Mouse (Mus musculus) testis, adult 2 months (tissue): ENCODE measurements around the gene Ralgapa2. TPM values are rescaled to one million over a fixed set of nuclear protein-coding genes. Genes with fewer than 3 reads are reported as not detected.

Source experiments
- H3K27ac ChIP-seq: fragments of 200-500 bp; 2 replicates; pipeline ENCODE4 v1.5.1; 2012; ENCODE audit warnings: low read depth, low read length; ENCODE audit not compliant: control insufficient read depth, insufficient read depth
- H3K27me3 ChIP-seq: fragments of 200-500 bp; 2 replicates; pipeline ENCODE4 v1.6.1; 2012; ENCODE audit warnings: mild to moderate bottlenecking, low read length, moderate library complexity; ENCODE audit not compliant: control insufficient read depth, insufficient read depth
- H3K36me3 ChIP-seq: fragments of 200-500 bp; 2 replicates; pipeline ENCODE4 v1.6.1; 2012; ENCODE audit warnings: mild to moderate bottlenecking, low read length; ENCODE audit not compliant: control insufficient read depth, insufficient read depth
- H3K4me1 ChIP-seq: fragments of 200-500 bp; 2 replicates; pipeline ENCODE4 v1.6.1; 2012; ENCODE audit warnings: low read length; ENCODE audit not compliant: control insufficient read depth, insufficient read depth
- H3K4me3 ChIP-seq: fragments of 200-500 bp; 2 replicates; pipeline ENCODE4 v1.5.1; 2012; ENCODE audit warnings: low read depth, mild to moderate bottlenecking, low read length, moderate library complexity, mixed read lengths; ENCODE audit not compliant: control insufficient read depth
- CTCF ChIP-seq: fragments of 200-500 bp; IDR thresholded peaks from 2 replicates; pipeline ENCODE4 v1.5.1; 2012; ENCODE audit warnings: low read depth, mild to moderate bottlenecking, inconsistent platforms, low read length, moderate library complexity; ENCODE audit not compliant: control insufficient read depth, insufficient read depth, insufficient replicate concordance
- POLR2A ChIP-seq: fragments of 200-500 bp; IDR thresholded peaks from 2 replicates; pipeline ENCODE4 v1.6.1; 2012; ENCODE audit warnings: low read depth, mild to moderate bottlenecking, inconsistent platforms, low read length, moderate library complexity; ENCODE audit not compliant: control insufficient read depth
- polyA plus RNA-seq: library from polyadenylated mRNA; depleted of rRNA; stranded (reverse); fragments of >200 nt; gene quantifications from 2 replicates; pipeline ENCODE4 v1.2.3, GENCODE M21; 2012

The Ralgapa2 gene
- polyA plus RNA-seq, 1 experiment: 8.8 TPM

DNA sequence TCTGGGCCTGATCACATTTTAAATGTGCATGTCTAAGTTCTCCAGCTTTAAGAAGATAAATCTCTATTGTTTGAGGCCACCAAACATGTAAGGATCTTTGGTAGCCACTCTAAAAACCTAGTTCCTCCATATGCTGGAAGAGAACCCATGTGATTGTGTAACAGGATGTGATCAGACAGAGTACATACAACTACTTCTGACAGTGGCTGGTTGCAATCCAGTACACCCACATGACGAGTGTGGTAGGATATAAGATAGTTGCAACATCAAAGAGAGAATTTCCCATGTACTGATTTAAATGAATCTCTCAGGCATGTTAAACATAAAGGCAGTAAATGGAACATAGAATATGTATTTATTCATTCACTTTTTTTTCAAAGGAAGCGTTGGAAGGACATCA lies 4.8 kb upstream of the Ralgapa2 start:
- Histone ChIP-seq H3K36me3 (no peaks in the 10 kb centered on the region), H3K27ac (no peak overlapping the region), H3K4me1 (no peaks in the 10 kb centered on the region; the same call in 1 of the 2 replicates), H3K4me3 (no peak overlapping the region), H3K27me3 (no peaks in the 10 kb centered on the region)
- TF ChIP-seq CTCF (no peak), POLR2A (no peak)

- Histone ChIP-seq H3K4me3 (no peak overlapping the region), H3K4me1 (peaks cover 8% of the 10 kb centered on the region), H3K27me3 (no peaks in the 10 kb centered on the region), H3K27ac (no peak overlapping the region), H3K36me3 (no peaks in the 10 kb centered on the region)
- no peak for TF ChIP-seq CTCF
- no peak for TF ChIP-seq POLR2A
These were observed 2.9 kb upstream of the Ralgapa2 start for GRCm38 (mm10) chr2:146515081-146515480.

DNA sequence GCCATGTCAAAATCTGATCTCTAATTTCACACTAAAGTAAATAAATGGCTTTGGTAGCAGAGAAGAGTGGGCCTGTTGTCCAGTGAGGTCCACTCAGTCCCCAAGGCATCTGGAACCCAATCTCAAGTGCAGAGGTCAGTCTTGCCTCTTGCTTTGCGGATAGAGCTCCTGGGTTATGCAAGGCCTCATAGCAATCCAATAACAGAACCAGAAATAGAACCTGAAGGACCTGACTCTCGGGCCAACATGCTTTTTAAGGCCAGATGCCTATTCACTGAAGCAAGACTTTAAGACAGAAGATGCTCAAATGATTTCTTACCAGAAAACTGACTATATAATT lies 407 bp upstream of the Ralgapa2 start:
- no peak overlapping the region for H3K4me3 ChIP-seq
- H3K36me3 ChIP-seq: no peaks in the 10 kb centered on the region
- peaks cover 8% of the 10 kb centered on the region for H3K4me1 ChIP-seq
- no peaks in the 10 kb centered on the region for H3K27me3 ChIP-seq
- H3K27ac ChIP-seq: no peak overlapping the region
- TF ChIP-seq POLR2A (no peak), CTCF (no peak)

DNA sequence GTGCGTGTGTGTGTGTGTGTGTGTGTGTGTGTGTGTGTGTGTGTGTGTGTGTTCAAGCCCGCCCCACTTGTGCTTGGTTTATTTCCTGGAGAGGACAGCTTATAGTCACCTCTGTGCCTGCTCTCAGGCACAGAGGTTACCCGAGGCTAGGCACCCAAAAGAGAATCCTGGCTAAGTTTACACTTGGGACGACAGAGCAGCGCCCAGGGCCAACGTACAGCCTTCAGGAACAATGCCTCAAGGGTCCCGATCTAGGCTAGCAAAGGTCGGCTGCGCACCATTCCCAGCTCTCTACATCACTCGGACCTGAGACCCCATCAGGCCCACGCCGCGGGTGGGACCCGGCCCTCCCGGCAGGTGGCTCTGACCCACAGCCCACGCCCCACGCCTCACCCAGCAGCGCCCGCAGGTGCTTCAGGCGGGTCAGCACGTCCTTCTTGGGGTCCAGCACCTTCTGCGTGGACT lies 711 bp downstream of the Ralgapa2 start:
- Histone ChIP-seq H3K27me3 (no peaks in the 10 kb centered on the region), H3K36me3 (no peaks in the 10 kb centered on the region), H3K4me3 (peak overlapping the region; percentile 94), H3K27ac (peak overlapping the region; percentile 85), H3K4me1 (peaks cover 8% of the 10 kb centered on the region)
- TF ChIP-seq POLR2A (no peak), CTCF (no peak)

DNA sequence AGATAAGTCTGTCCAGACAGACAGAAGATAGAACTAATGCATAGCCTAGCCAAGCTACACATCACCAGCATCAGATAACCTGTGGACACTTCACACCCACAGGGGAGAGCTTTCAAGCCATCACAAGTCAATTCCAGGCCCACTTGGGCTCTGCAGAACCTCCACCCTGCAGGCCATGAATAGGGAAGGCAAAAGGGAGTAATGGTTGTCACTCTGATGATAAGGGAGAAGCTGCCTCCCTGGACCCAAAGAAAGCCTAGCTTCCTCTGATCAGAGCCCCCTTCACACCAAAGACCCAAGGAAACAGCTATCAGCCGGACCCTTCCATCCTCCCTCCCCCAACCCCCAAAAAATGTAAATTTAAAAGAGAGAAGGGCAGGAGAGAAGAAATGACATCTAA lies 1.4 kb downstream of the Ralgapa2 start:
- H3K4me3 ChIP-seq: peak overlapping the region; percentile 94
- TF ChIP-seq CTCF: no peak
- no peak for TF ChIP-seq POLR2A
- H3K4me1 ChIP-seq: peaks cover 8% of the 10 kb centered on the region
- no peak overlapping the region; the same call in 1 of the 2 replicates for H3K27ac ChIP-seq
- H3K27me3 ChIP-seq: no peaks in the 10 kb centered on the region
- H3K36me3 ChIP-seq: no peaks in the 10 kb centered on the region

GRCm38 (mm10) chr2:146502578-146503311 lies 9.4 kb downstream of the Ralgapa2 start:
- Histone ChIP-seq H3K4me3 (no peak overlapping the region), H3K27me3 (no peaks in the 10 kb centered on the region), H3K4me1 (peaks cover 3% of the 10 kb centered on the region; the same call in 1 of the 2 replicates), H3K27ac (no peak overlapping the region), H3K36me3 (no peaks in the 10 kb centered on the region)
- TF ChIP-seq POLR2A: no peak
- TF ChIP-seq CTCF: no peak

- Histone ChIP-seq H3K27ac (no peak overlapping the region), H3K4me1 (peaks cover 3% of the 10 kb centered on the region; the same call in 1 of the 2 replicates), H3K36me3 (no peaks in the 10 kb centered on the region), H3K27me3 (no peaks in the 10 kb centered on the region), H3K4me3 (no peak overlapping the region)
- TF ChIP-seq POLR2A (no peak), CTCF (no peak)
These were observed 12.1 kb downstream of the Ralgapa2 start for GRCm38 (mm10) chr2:146500067-146500466.
